Mouse (Mus musculus): Measurements from ENCODE around the gene Runx2. TPM values are rescaled to one million over a fixed set of nuclear protein-coding genes. Genes with fewer than 3 reads are reported as not detected.

Gene Runx2
- polyA plus RNA-seq, 1 experiment from 2014 or later = 1.2 TPM

- WGBS = 40% methylated on average over 2 of the region's 2 CpGs
- ATAC-seq (ENCODE audit: low read depth) = no peak
- H3K36me3 ChIP-seq (ENCODE audit: control insufficient read depth, insufficient read depth, low read length) = no peaks in the 10 kb centered on the region
- peaks cover 16% of the 10 kb centered on the region for H3K27me3 ChIP-seq (ENCODE audit: control insufficient read depth, insufficient read depth, low read depth, low read length)
- no peaks in the 10 kb centered on the region for H3K4me1 ChIP-seq (replicated peaks; ENCODE audit: control insufficient read depth, insufficient read depth, low read length)
- no peak overlapping the region for H3K4me3 ChIP-seq (ENCODE audit: low read length)
- no peaks in the 10 kb centered on the region for H3K9me3 ChIP-seq (ENCODE audit: control insufficient read depth, low read length)
- H3K9ac ChIP-seq (ENCODE audit: low read length) = no peak overlapping the region
- H3K27ac ChIP-seq (ENCODE audit: low read length) = no peak overlapping the region
- no peak overlapping the region for H3K4me2 ChIP-seq (ENCODE audit: low read depth, low read length)
Measured at GRCm38 (mm10) chr17:44728464-44728863, 86.1 kb downstream of the Runx2 start.

DNA sequence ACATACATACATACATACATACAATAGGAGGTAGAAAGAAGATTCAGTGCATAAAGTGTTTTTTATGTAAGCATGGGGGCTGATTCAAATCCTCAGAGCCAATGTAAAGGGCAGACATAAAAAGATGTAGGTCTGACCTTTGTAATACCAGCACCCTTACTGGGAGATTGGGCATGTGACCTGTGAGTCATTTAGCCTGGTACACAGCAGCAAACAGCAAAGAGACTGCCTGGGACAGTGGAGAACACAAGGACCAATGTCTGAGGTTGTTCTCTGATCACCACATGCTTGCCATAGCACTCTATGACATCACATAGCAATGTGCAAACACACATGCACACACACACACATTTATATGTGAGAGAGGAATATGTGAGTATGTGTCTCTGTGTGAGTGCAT is 86.9 kb downstream of the Runx2 start:
- Histone ChIP-seq H3K9me3 (ENCODE audit: control insufficient read depth, low read length) (no peaks in the 10 kb centered on the region), H3K4me3 (ENCODE audit: low read length) (no peak overlapping the region), H3K4me2 (ENCODE audit: low read depth, low read length) (no peak overlapping the region), H3K36me3 (ENCODE audit: control insufficient read depth, insufficient read depth, low read length) (no peaks in the 10 kb centered on the region), H3K9ac (ENCODE audit: low read length) (no peak overlapping the region), H3K27ac (ENCODE audit: low read length) (no peak overlapping the region), H3K4me1 (replicated peaks; ENCODE audit: control insufficient read depth, insufficient read depth, low read length) (no peaks in the 10 kb centered on the region), H3K27me3 (ENCODE audit: control insufficient read depth, insufficient read depth, low read depth, low read length) (peaks cover 11% of the 10 kb centered on the region)
- ATAC-seq (ENCODE audit: low read depth) = no peak

DNA sequence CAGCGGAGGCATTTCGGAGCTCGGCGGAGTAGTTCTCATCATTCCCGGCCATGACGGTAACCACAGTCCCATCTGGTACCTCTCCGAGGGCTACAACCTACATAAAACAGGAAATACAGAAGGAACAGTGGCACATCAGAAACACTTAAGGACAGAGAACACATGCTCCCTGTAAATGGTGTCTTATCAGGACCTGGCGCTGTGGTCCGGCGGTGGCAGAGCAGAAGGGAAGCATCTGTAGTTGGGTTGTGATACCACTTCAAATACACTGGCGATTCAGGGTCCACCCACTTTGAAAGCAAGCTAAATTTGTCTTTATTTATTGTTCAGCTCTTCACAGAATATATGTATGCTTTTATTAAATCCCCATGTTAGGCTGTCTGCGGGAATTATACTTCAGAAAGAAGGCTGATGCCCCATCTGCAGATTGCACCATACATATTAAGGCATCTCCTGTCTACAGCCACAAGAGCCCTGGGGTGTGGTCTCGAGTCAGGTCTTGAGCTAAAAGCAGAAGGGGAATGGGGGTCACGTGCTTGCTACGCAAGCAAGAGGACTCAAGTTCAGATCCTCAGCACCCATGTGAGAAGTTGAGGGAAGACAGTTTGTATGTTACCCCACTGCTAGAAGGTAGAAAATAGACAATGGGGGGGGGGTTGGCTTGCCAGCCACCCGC is 89.7 kb downstream of the Runx2 start:
- H3K9ac ChIP-seq (ENCODE audit: low read length) = no peak overlapping the region
- H3K27ac ChIP-seq (ENCODE audit: low read length) = no peak overlapping the region
- WGBS = 83% methylated on average over 16 of the region's 16 CpGs
- H3K36me3 ChIP-seq (ENCODE audit: control insufficient read depth, insufficient read depth, low read length) = no peaks in the 10 kb centered on the region
- ATAC-seq (ENCODE audit: low read depth) = no peak
- H3K27me3 ChIP-seq (ENCODE audit: control insufficient read depth, insufficient read depth, low read depth, low read length) = peaks cover 5% of the 10 kb centered on the region; the same call in 1 of the 2 replicates
- H3K4me3 ChIP-seq (ENCODE audit: low read length) = no peak overlapping the region
- H3K4me2 ChIP-seq (ENCODE audit: low read depth, low read length) = no peak overlapping the region
- H3K9me3 ChIP-seq (ENCODE audit: control insufficient read depth, low read length) = no peaks in the 10 kb centered on the region
- no peaks in the 10 kb centered on the region for H3K4me1 ChIP-seq (replicated peaks; ENCODE audit: control insufficient read depth, insufficient read depth, low read length)

DNA sequence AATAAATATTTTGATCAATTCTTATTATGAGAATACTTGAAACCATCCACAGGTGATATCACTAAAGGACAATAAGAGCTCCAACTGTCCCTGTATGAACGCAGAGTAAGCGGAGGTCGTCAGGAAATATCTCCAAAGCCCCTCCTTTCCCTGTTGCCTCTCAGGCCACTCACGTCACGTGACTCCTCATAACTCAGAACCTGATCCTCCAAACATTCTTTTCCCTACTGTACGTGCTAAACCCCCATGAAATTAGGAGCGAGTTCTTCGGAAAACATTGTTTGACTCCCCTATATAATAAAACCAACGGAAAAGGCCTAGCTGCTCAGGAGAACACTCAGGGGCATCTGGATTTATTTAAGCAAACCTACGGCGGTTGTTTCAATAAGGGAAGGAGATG is 90.3 kb downstream of the Runx2 start:
- no peak overlapping the region for H3K27ac ChIP-seq (ENCODE audit: low read length)
- no peaks in the 10 kb centered on the region for H3K9me3 ChIP-seq (ENCODE audit: control insufficient read depth, low read length)
- 55% methylated on average over 11 of the region's 11 CpGs for WGBS
- no peak for ATAC-seq (ENCODE audit: low read depth)
- no peaks in the 10 kb centered on the region for H3K4me1 ChIP-seq (replicated peaks; ENCODE audit: control insufficient read depth, insufficient read depth, low read length)
- no peak overlapping the region for H3K4me3 ChIP-seq (ENCODE audit: low read length)
- H3K36me3 ChIP-seq (ENCODE audit: control insufficient read depth, insufficient read depth, low read length) = no peaks in the 10 kb centered on the region
- no peak overlapping the region for H3K4me2 ChIP-seq (ENCODE audit: low read depth, low read length)
- peaks cover 3% of the 10 kb centered on the region; the same call in 1 of the 2 replicates for H3K27me3 ChIP-seq (ENCODE audit: control insufficient read depth, insufficient read depth, low read depth, low read length)
- H3K9ac ChIP-seq (ENCODE audit: low read length) = no peak overlapping the region

- H3K4me1 ChIP-seq (replicated peaks; ENCODE audit: control insufficient read depth, insufficient read depth, low read length) = peaks cover 6% of the 10 kb centered on the region; the same call in 1 of the 2 replicates
- ATAC-seq (ENCODE audit: low read depth) = peak; percentile 62; the same call in 1 of the 2 replicates
- H3K4me2 ChIP-seq (ENCODE audit: low read depth, low read length) = no peak overlapping the region
- H3K9ac ChIP-seq (ENCODE audit: low read length) = no peak overlapping the region
- no peak overlapping the region for H3K4me3 ChIP-seq (ENCODE audit: low read length)
- no peaks in the 10 kb centered on the region for H3K36me3 ChIP-seq (ENCODE audit: control insufficient read depth, insufficient read depth, low read length)
- H3K9me3 ChIP-seq (ENCODE audit: control insufficient read depth, low read length) = no peaks in the 10 kb centered on the region
- H3K27ac ChIP-seq (ENCODE audit: low read length) = no peak overlapping the region
- H3K27me3 ChIP-seq (ENCODE audit: control insufficient read depth, insufficient read depth, low read depth, low read length) = no peaks in the 10 kb centered on the region; the same call in 1 of the 2 replicates
- 22% methylated on average over 8 of the region's 8 CpGs for WGBS
Measured at GRCm38 (mm10) chr17:44722103-44722792, 92.3 kb downstream of the Runx2 start.

GRCm38 (mm10) chr17:44718591-44718990 is 96.0 kb downstream of the Runx2 start:
- 54% methylated on average over 6 of the region's 6 CpGs for WGBS
- H3K9me3 ChIP-seq (ENCODE audit: control insufficient read depth, low read length) = no peaks in the 10 kb centered on the region
- ATAC-seq (ENCODE audit: low read depth) = no peak

GRCm38 (mm10) chr17:44718036-44718435 is 96.6 kb downstream of the Runx2 start:
- no peaks in the 10 kb centered on the region for H3K36me3 ChIP-seq (ENCODE audit: control insufficient read depth, insufficient read depth, low read length)
- no peak overlapping the region for H3K4me2 ChIP-seq (ENCODE audit: low read depth, low read length)
- WGBS = 44% methylated on average over 6 of the region's 6 CpGs
- H3K4me3 ChIP-seq (ENCODE audit: low read length) = no peak overlapping the region
- ATAC-seq (ENCODE audit: low read depth) = no peak
- no peaks in the 10 kb centered on the region for H3K27me3 ChIP-seq (ENCODE audit: control insufficient read depth, insufficient read depth, low read depth, low read length)
- no peak overlapping the region for H3K9ac ChIP-seq (ENCODE audit: low read length)
- H3K27ac ChIP-seq (ENCODE audit: low read length) = no peak overlapping the region
- peaks cover 6% of the 10 kb centered on the region; the same call in 1 of the 2 replicates for H3K4me1 ChIP-seq (replicated peaks; ENCODE audit: control insufficient read depth, insufficient read depth, low read length)
- H3K9me3 ChIP-seq (ENCODE audit: control insufficient read depth, low read length) = no peaks in the 10 kb centered on the region

More at GRCm38 (mm10) chr17:44718591-44718990, 96.0 kb downstream of the Runx2 start:
- no peak overlapping the region for H3K4me2 ChIP-seq (ENCODE audit: low read depth, low read length)
- H3K9ac ChIP-seq (ENCODE audit: low read length) = no peak overlapping the region
- H3K4me1 ChIP-seq (replicated peaks; ENCODE audit: control insufficient read depth, insufficient read depth, low read length) = peaks cover 6% of the 10 kb centered on the region; the same call in 1 of the 2 replicates
- no peaks in the 10 kb centered on the region for H3K36me3 ChIP-seq (ENCODE audit: control insufficient read depth, insufficient read depth, low read length)
- no peaks in the 10 kb centered on the region for H3K27me3 ChIP-seq (ENCODE audit: control insufficient read depth, insufficient read depth, low read depth, low read length)
- H3K4me3 ChIP-seq (ENCODE audit: low read length) = no peak overlapping the region
- H3K27ac ChIP-seq (ENCODE audit: low read length) = no peak overlapping the region

GRCm38 (mm10) chr17:44714116-44714515 is 100.5 kb downstream of the Runx2 start:
- Histone ChIP-seq H3K27ac (ENCODE audit: low read length) (no peak overlapping the region), H3K9me3 (ENCODE audit: control insufficient read depth, low read length) (no peaks in the 10 kb centered on the region), H3K4me1 (replicated peaks; ENCODE audit: control insufficient read depth, insufficient read depth, low read length) (peaks cover 27% of the 10 kb centered on the region), H3K36me3 (ENCODE audit: control insufficient read depth, insufficient read depth, low read length) (no peaks in the 10 kb centered on the region), H3K9ac (ENCODE audit: low read length) (no peak overlapping the region), H3K4me2 (ENCODE audit: low read depth, low read length) (no peak overlapping the region), H3K27me3 (ENCODE audit: control insufficient read depth, insufficient read depth, low read depth, low read length) (no peaks in the 10 kb centered on the region), H3K4me3 (ENCODE audit: low read length) (no peak overlapping the region)
- ATAC-seq (ENCODE audit: low read depth) = no peak
- WGBS = 59% methylated on average over 4 of the region's 4 CpGs

GRCm38 (mm10) chr17:44713404-44713803 is 101.2 kb downstream of the Runx2 start:
- WGBS = 52% methylated on average over 8 of the region's 8 CpGs
- Histone ChIP-seq H3K36me3 (ENCODE audit: control insufficient read depth, insufficient read depth, low read length) (no peaks in the 10 kb centered on the region), H3K4me1 (replicated peaks; ENCODE audit: control insufficient read depth, insufficient read depth, low read length) (peaks cover 30% of the 10 kb centered on the region), H3K9ac (ENCODE audit: low read length) (no peak overlapping the region), H3K4me3 (ENCODE audit: low read length) (no peak overlapping the region), H3K9me3 (ENCODE audit: control insufficient read depth, low read length) (no peaks in the 10 kb centered on the region), H3K4me2 (ENCODE audit: low read depth, low read length) (no peak overlapping the region), H3K27me3 (ENCODE audit: control insufficient read depth, insufficient read depth, low read depth, low read length) (no peaks in the 10 kb centered on the region), H3K27ac (ENCODE audit: low read length) (no peak overlapping the region)
- peak; percentile 15; the same call in 1 of the 2 replicates for ATAC-seq (ENCODE audit: low read depth)
